Mouse (Mus musculus) testis, adult 2 months (tissue): ENCODE results near the gene Arf1.

Experiments used
- CTCF ChIP-seq: fragments of 200-500 bp; IDR thresholded peaks from 2 replicates; pipeline ENCODE4 v1.5.1; 2012; ENCODE audit warnings: low read depth, mild to moderate bottlenecking, inconsistent platforms, low read length, moderate library complexity; ENCODE audit not compliant: control insufficient read depth, insufficient read depth, insufficient replicate concordance
- POLR2A ChIP-seq: fragments of 200-500 bp; IDR thresholded peaks from 2 replicates; pipeline ENCODE4 v1.6.1; 2012; ENCODE audit warnings: low read depth, mild to moderate bottlenecking, inconsistent platforms, low read length, moderate library complexity; ENCODE audit not compliant: control insufficient read depth

GRCm38 (mm10) chr11:59222306-59222705 is 5.8 kb downstream of the Arf1 start:
- TF ChIP-seq POLR2A (no peak), CTCF (no peak)
